Mouse (Mus musculus) hindbrain, embryonic 15.5 days (tissue): ENCODE results near the gene Fcgr1. TPM values are rescaled to one million over a fixed set of nuclear protein-coding genes. Genes with fewer than 3 reads are reported as not detected.
A peak's percentile ranks its signal among the peaks of the same experiment; 100 is the strongest.
"Not testable (repeated sequence)": the region's sequence is repeated elsewhere in the genome, so short reads cannot be mapped to it uniquely, and the experiment has no call there.

ENCODE experiments used
- ATAC-seq: fragments of 200-750 bp; cut with Nextera tagmentation; 2 replicates; pipeline ENCODE4 v1.8.0; 2017; ENCODE audit warnings: low read depth, moderate number of reproducible peaks, moderate TSS enrichment; ENCODE audit not compliant: low FRiP score
- H3K27ac ChIP-seq: fragments of 300-500 bp; sonication (generic); replicated peaks from 2 replicates; pipeline ENCODE4 v1.5.1; 2015; ENCODE audit warnings: mild to moderate bottlenecking, inconsistent platforms
- H3K27me3 ChIP-seq: fragments of 300-500 bp; sonication (generic); 2 replicates; pipeline ENCODE4 v1.6.1; 2015; ENCODE audit warnings: control low read depth, inconsistent platforms
- H3K36me3 ChIP-seq: fragments of 300-500 bp; sonication (generic); 2 replicates; pipeline ENCODE4 v1.6.1; 2015; ENCODE audit warnings: control low read depth, inconsistent platforms
- H3K4me1 ChIP-seq: fragments of 300-500 bp; sonication (generic); replicated peaks from 2 replicates; pipeline ENCODE4 v1.6.1; 2015; ENCODE audit warnings: control low read depth, inconsistent platforms
- H3K4me2 ChIP-seq: fragments of 300-500 bp; sonication (generic); 2 replicates; pipeline ENCODE4 v1.6.1; 2015; ENCODE audit warnings: moderate library complexity, mild to moderate bottlenecking, inconsistent platforms
- H3K4me3 ChIP-seq: fragments of 300-500 bp; sonication (generic); 2 replicates; pipeline ENCODE4 v1.5.1; 2015; ENCODE audit warnings: mild to moderate bottlenecking, inconsistent platforms
- H3K9ac ChIP-seq: fragments of 300-500 bp; sonication (generic); 2 replicates; pipeline ENCODE4 v1.6.1; 2015; ENCODE audit warnings: inconsistent platforms
- H3K9me3 ChIP-seq: fragments of 300-500 bp; sonication (generic); 2 replicates; pipeline ENCODE4 v1.6.1; 2016; ENCODE audit warnings: control low read depth, inconsistent platforms
- WGBS: fragments of 180-500 bp; shearing (Covaris S2); methylation state at CpG from one replicate; pipeline ENCODE4 v1.1.7; 2015; 5-methylcytosine and 5-hydroxymethylcytosine counted together
- polyA plus RNA-seq: library from polyadenylated mRNA; unstranded; fragments of >200 nt; fragmentation: Nextera tagmentation; extraction: Ambion mirVana; gene quantifications from 2 replicates; pipeline ENCODE4 v1.2.1, GENCODE M21; 2015

Gene Fcgr1
- polyA plus RNA-seq, 1 experiment from 2014 or later: 1.4 TPM

DNA sequence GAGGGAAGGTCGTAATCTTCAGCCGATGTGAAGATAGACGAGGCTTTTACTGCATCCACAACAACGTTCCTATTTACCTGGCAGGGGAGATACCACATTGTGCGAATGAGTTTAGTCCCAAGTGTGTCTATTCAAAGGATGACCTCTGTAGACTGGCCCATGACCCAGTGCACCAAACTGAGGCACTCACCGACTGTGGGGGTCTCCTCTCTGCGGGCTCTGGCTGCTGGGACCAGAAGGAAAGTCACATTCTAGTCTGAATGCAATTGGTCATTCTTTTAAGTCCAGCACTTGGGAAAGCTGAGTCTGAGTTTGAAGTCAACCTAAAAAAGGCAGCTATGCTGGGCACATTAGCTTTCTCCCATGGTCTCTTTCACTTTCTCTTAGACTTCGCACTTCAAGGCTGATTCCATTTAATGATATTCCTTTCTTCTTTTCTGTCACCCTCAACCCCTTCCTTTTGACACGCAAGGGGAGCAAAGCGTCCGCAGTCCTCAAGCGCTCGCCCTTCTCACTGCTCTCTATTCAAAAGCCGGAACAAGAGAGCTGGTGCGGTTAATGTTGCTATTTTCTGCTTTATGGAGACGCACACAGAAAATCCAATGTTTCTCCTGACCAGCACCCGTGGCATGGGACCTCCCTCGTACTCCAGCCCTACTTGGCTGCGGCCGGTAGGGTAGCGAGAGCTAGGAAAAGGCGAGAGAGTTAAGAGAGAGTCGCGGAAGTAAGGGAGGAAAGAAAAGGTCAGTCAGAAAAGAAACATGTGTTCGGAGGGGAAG is 39.8 kb upstream of the Fcgr1 start:
- Histone ChIP-seq H3K4me2 (no peak overlapping the region), H3K27ac (no peak overlapping the region), H3K9me3 (no peaks in the 10 kb centered on the region), H3K4me1 (no peaks in the 10 kb centered on the region), H3K27me3 (peaks cover 91% of the 10 kb centered on the region), H3K36me3 (no peaks in the 10 kb centered on the region), H3K9ac (no peak overlapping the region), H3K4me3 (no peak overlapping the region)
- ATAC-seq: no peak
- 2% methylated on average over 25 of the region's 25 CpGs for WGBS

DNA sequence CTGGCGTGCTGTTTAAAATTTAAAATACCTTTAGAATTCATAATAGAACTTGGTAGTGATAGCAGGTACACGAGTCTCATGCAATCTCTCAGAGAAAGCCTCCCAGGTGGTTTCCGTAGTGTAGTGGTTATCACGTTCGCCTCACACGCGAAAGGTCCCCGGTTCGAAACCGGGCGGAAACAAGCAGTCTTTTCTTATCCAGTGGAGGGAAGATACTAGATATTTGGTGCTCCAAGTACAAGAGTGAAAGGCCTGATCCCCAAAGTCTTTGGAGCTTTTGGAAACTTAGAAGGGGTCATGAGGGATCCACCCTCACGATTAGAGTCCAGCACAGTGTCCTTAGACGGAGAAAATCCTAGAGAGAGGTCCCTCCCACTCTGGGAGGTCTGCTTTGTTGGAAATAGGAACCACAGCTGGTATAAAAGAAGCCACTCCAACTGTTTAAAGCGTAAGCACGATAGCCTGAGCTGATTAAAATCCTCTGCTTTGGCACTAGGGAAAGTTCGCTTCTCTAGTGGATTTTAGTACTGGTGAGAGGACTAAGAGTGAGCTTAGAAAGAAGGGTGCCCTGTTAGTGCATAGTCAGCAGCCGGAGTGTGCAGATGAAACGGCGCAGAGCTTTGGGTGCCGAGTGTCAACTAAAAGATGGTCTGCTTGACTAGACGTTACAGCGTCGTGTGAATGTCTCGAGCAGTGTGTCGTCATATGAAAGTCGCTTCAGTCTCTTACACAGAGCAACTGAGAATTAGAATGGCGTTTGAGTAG is 39.0 kb upstream of the Fcgr1 start:
- Histone ChIP-seq H3K36me3 (no peaks in the 10 kb centered on the region), H3K27ac (no peak overlapping the region), H3K4me1 (0 out of 2 replicates have a peak, but pooled peaks cover 3% of the 10 kb centered on the region), H3K4me2 (no peak overlapping the region), H3K4me3 (no peak overlapping the region), H3K9ac (no peak overlapping the region), H3K9me3 (no peaks in the 10 kb centered on the region), H3K27me3 (peaks cover 84% of the 10 kb centered on the region)
- 3% methylated on average over 27 of the region's 27 CpGs for WGBS
- ATAC-seq: no peak

DNA sequence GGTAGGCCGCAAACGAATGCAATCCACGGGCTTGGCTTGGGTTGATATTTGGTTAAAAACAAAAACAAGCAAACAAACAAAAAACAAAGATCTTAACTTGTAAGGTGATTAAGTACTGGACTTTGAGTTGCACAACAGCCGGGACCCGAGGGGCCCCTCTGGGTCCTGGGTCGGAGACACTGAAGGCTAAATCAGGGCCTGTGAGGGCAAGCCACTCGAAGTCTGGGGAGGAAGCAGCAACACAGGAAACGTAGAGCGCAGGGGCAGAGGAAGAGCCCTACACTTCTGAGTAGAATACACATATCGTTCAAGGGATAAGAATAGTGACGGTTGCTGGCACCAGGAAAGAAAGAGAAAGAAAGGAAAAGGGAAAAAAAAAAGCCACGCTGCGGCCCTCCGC is 38.2 kb upstream of the Fcgr1 start:
- no peaks in the 10 kb centered on the region for H3K9me3 ChIP-seq
- peaks cover 6% of the 10 kb centered on the region; the same call in 1 of the 2 replicates for H3K4me1 ChIP-seq
- H3K27ac ChIP-seq: no peak overlapping the region
- no peak for ATAC-seq
- H3K27me3 ChIP-seq: peaks cover 79% of the 10 kb centered on the region
- no peaks in the 10 kb centered on the region for H3K36me3 ChIP-seq
- WGBS: 23% methylated on average over 14 of the region's 14 CpGs
- H3K9ac ChIP-seq: no peak overlapping the region
- no peak overlapping the region for H3K4me2 ChIP-seq
- H3K4me3 ChIP-seq: no peak overlapping the region

DNA sequence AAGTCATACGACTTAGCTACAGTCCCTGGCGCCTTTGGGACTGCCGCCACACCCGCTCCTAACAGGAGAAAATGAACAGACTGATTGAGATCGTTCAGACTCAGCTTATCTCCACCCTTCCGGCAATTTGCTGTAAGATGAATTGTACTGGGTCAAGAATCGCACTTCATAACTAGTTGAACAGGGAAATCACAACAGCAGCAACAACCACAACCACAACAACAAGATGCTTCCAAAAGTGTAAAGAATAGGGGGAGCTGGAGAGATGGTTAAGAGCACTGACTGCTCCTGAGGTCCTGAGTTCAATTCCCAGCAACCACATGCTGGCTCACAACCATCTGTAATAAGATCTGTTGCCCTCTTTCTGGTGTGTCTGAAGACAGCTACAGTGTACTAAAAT is 37.7 kb upstream of the Fcgr1 start:
- ATAC-seq: no peak
- Histone ChIP-seq H3K4me2 (no peak overlapping the region), H3K27ac (no peak overlapping the region), H3K9me3 (no peaks in the 10 kb centered on the region), H3K9ac (no peak overlapping the region), H3K4me1 (peaks cover 6% of the 10 kb centered on the region; the same call in 1 of the 2 replicates), H3K4me3 (no peak overlapping the region), H3K36me3 (no peaks in the 10 kb centered on the region), H3K27me3 (peaks cover 78% of the 10 kb centered on the region)
- 79% methylated on average over 7 of the region's 7 CpGs for WGBS

DNA sequence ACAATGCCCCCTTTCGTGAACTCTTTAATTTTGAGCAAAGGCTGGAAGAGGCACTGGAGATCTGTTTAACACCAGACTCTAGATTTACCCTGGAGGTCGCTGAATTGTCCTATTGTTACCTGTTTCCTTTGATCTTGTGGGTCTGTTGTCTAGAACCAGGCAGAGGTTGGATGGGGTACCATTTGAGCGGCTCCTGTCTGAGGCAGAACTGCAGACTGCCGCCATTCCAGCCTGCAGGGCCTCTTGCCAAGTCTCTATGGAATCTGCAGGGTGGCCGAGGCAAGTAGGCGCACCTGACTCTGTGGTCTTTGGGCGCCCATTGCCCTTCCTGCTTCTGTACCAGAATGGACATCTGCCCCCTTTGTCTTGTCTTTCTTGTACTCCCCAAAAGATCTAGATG is 36.8 kb upstream of the Fcgr1 start:
- Histone ChIP-seq H3K4me1 (peaks cover 6% of the 10 kb centered on the region; the same call in 1 of the 2 replicates), H3K9ac (no peak overlapping the region), H3K36me3 (no peaks in the 10 kb centered on the region), H3K27me3 (peaks cover 78% of the 10 kb centered on the region), H3K4me2 (no peak overlapping the region), H3K4me3 (no peak overlapping the region), H3K27ac (no peak overlapping the region), H3K9me3 (no peaks in the 10 kb centered on the region)
- WGBS: 61% methylated on average over 7 of the region's 7 CpGs
- no peak for ATAC-seq

DNA sequence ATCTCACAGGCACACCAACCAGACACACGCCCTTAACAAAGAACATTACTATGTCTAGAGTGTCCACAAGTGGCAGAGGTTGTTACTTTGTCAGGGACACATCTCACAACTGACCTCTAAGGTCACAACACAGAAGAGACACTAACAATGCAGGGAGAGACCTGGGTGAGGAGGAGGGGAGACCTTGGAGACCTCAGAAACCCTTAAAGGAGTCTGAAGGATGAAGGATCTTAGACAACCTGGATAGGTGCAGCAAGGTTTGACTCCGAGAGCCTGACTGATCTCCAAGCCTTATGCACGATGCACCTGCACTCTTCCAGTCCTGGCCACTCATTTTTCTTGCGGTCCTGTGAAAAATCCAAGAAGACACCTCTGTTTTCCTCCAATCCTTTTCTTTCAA is 36.4 kb upstream of the Fcgr1 start:
- Histone ChIP-seq H3K4me1 (peaks cover 6% of the 10 kb centered on the region; the same call in 1 of the 2 replicates), H3K4me2 (no peak overlapping the region), H3K36me3 (no peaks in the 10 kb centered on the region), H3K9ac (no peak overlapping the region), H3K27me3 (peaks cover 77% of the 10 kb centered on the region), H3K4me3 (no peak overlapping the region), H3K9me3 (no peaks in the 10 kb centered on the region), H3K27ac (no peak overlapping the region)
- no peak for ATAC-seq
- WGBS: 87% methylated on average over 4 of the region's 4 CpGs

DNA sequence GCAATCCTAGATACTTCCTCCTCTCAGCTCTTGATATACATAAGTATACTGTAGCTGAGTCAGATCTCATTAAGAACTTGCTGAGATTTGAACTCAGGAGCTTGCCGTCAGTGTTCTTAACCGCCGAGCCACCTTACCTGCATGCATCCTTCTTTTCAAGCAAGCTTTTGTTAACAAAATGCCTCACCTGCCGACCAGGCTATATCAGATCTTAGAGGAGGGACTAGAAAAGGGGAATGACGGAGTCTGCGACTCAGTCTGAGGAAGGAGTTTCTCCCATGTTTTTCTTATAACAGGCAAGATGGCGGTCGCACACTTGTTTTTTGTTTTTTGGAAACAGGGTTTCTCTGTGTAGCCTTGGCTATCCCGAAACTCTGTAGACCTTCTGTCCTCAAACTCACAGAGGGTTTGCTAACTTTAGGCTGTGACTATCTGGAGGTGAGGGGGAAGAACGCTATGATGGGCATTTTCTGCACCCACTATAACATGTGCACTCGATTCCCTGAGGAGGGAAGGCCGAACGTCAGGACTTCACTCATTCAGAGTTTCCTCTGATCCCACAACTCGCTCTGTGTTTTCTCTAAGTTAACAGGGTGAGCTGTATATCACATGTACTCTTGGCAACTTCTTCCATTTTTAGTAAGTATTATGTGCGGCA is 35.1 kb upstream of the Fcgr1 start:
- H3K27me3 ChIP-seq: peaks cover 81% of the 10 kb centered on the region
- H3K9ac ChIP-seq: no peak overlapping the region
- H3K9me3 ChIP-seq: no peaks in the 10 kb centered on the region
- peak overlapping the region; percentile 28; the same call in 1 of the 2 replicates for H3K4me3 ChIP-seq
- H3K4me2 ChIP-seq: no peak overlapping the region
- H3K27ac ChIP-seq: no peak overlapping the region
- WGBS: 18% methylated on average over 15 of the region's 15 CpGs
- H3K36me3 ChIP-seq: no peaks in the 10 kb centered on the region
- no peak for ATAC-seq
- H3K4me1 ChIP-seq: peaks cover 6% of the 10 kb centered on the region; the same call in 1 of the 2 replicates

DNA sequence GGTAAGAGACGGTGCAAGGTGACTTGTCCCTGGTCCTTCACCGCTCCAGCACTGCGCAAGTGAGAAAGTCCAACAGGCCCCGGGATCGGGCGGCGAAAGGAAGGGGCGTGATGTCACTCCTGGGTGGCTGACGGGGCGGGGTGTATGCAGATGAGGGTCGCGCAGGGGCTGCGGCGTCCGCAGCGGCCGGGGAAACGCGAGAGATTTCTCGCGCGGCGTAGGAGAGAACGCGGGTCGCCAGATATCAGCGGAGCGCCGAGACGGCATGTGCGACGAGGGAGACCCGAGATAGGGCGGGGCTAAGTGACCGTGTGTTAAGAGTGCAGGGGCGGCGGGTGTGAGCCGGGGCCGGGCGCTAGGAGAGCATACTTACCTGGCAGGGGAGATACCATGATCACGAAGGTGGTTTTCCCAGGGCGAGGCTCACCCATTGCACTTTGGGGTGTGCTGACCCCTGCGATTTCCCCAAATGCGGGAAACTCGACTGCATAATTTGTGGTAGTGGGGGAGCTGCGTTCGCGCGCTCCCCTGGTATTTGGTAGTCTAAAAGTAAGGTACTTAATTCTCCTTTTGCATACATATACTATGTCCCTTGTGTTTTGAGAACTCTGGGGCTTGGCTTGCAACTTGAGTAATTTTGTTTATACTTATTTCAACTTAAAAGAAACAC is 34.4 kb upstream of the Fcgr1 start:
- WGBS: under 1% methylated on average over 48 of the region's 49 CpGs
- not testable (repeated sequence) for H3K36me3 ChIP-seq

DNA sequence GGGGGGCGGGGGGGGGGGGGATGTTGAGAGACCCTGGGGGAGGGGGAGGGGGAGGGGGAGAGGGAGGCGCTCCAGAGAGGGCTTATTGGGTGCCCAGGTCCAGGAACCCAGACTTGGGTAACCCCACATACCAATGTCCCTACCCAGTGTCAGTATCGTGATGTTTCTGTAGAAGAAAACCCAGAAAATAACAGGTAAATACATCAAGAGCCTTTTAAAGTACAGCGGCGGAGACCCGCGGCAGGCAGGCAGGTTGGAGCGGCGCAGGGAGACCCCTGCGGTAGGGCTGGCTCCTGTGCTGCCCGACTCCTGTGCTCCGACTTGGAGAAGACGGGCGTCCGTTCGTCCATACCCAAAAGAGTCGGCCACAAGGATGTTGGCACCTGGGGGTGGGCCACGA is 33.9 kb upstream of the Fcgr1 start:
- peak overlapping the region; percentile 28 for H3K4me3 ChIP-seq
- H3K27ac ChIP-seq: no peak overlapping the region
- H3K4me2 ChIP-seq: peak overlapping the region; percentile 54
- 0% methylated on average over 16 of the region's 18 CpGs for WGBS
- ATAC-seq: 0 out of 2 replicates have a peak, but pooled peaks have one; percentile 11
- H3K9ac ChIP-seq: no peak overlapping the region
- peaks cover 77% of the 10 kb centered on the region for H3K27me3 ChIP-seq
- H3K4me1 ChIP-seq: peaks cover 6% of the 10 kb centered on the region; the same call in 1 of the 2 replicates
- no peaks in the 10 kb centered on the region for H3K9me3 ChIP-seq
- no peaks in the 10 kb centered on the region for H3K36me3 ChIP-seq

More for the DNA sequence above, 34.4 kb upstream of the Fcgr1 start:
- Histone ChIP-seq H3K4me2 (peak overlapping the region; percentile 54), H3K4me3 (peak overlapping the region; percentile 28), H3K27me3 (peaks cover 81% of the 10 kb centered on the region)
- H3K9ac ChIP-seq, H3K27ac ChIP-seq, H3K9me3 ChIP-seq, H3K4me1 ChIP-seq: not testable (repeated sequence)
- ATAC-seq: peak; percentile 77; the same call in 1 of the 2 replicates

DNA sequence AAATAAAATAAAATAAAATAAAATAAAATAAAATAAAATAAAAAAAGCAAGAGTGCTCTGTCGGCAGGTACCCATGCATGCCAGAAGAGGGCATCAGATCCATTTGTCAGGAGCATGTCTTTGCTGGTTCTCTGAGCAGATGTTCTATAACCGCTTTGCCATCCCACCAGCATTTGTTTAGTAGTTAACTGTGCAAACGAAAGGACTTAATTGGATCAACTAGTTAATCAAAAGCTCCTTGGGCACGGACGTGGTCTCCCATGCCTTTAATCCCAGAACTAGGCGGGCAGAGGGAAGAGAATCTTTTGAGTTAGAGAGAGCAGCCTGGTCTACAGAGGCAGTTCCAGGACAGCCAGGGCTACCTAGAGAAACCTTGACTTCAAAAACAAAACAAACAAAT is 33.4 kb upstream of the Fcgr1 start:
- Histone ChIP-seq H3K9ac (no peak overlapping the region), H3K9me3 (no peaks in the 10 kb centered on the region), H3K36me3 (no peaks in the 10 kb centered on the region), H3K4me2 (no peak overlapping the region), H3K4me1 (peaks cover 6% of the 10 kb centered on the region; the same call in 1 of the 2 replicates), H3K27me3 (peaks cover 77% of the 10 kb centered on the region), H3K27ac (no peak overlapping the region), H3K4me3 (no peak overlapping the region)
- ATAC-seq: no peak
- WGBS: 1% methylated on average over 6 of the region's 6 CpGs

DNA sequence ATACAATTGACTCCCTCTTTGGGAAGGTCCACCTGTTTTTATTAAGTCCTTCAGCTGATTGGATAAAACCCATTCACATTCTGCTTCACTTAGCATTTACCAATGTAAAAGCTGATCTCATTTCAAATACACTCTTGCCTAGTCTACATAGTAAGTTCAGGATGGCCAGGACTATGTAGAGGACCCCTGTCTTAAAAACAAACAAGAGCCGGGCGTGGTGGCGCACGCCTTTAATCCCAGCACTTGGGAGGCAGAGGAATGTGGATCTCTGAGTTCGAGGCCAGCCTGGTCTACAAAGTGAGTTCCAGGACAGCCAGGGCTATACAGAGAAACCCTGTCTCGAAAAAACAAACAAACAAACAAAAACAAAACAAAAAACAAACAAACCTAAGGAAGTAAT is 30.0 kb upstream of the Fcgr1 start:
- not testable (repeated sequence) for H3K4me1 ChIP-seq, H3K4me2 ChIP-seq, H3K9me3 ChIP-seq, H3K4me3 ChIP-seq, H3K36me3 ChIP-seq, H3K27ac ChIP-seq, H3K9ac ChIP-seq, ATAC-seq
- H3K27me3 ChIP-seq: peaks cover 52% of the 10 kb centered on the region
- 68% methylated on average over 6 of the region's 6 CpGs for WGBS
